Mouse (Mus musculus) intestine, postnatal 0 days (tissue): Measurements from ENCODE around the gene Gm7879. TPM values are rescaled to one million over a fixed set of nuclear protein-coding genes. Genes with fewer than 3 reads are reported as not detected.

Experiments
- ATAC-seq: fragments of 200-750 bp; cut with Nextera tagmentation; 2 replicates; pipeline ENCODE4 v1.8.0; 2017; ENCODE audit warnings: mild to moderate bottlenecking, moderate TSS enrichment, moderate library complexity
- H3K27ac ChIP-seq: fragments of 300-500 bp; sonication (generic); 2 replicates; pipeline ENCODE4 v1.5.1; 2014; ENCODE audit warnings: mild to moderate bottlenecking, low read depth, low read length, moderate library complexity
- H3K27me3 ChIP-seq: fragments of 300-500 bp; sonication (generic); replicated peaks from 2 replicates; pipeline ENCODE4 v1.6.1; 2014; ENCODE audit warnings: low read length, mixed read lengths; ENCODE audit not compliant: control insufficient read depth, insufficient read depth
- H3K36me3 ChIP-seq: fragments of 300-500 bp; sonication (generic); 2 replicates; pipeline ENCODE4 v1.6.1; 2014; ENCODE audit warnings: mild to moderate bottlenecking, moderate library complexity; ENCODE audit not compliant: control insufficient read depth, insufficient read depth
- H3K4me1 ChIP-seq: fragments of 300-500 bp; sonication (generic); replicated peaks from 2 replicates; pipeline ENCODE4 v1.6.1; 2014; ENCODE audit warnings: antibody characterized with exemption, low read length, mixed read lengths; ENCODE audit not compliant: control insufficient read depth, insufficient read depth
- H3K4me2 ChIP-seq: fragments of 300-500 bp; sonication (generic); replicated peaks from 2 replicates; pipeline ENCODE4 v1.6.1; 2014; ENCODE audit warnings: low read depth, mild to moderate bottlenecking, moderate library complexity
- H3K4me3 ChIP-seq: fragments of 300-500 bp; sonication (generic); 2 replicates; pipeline ENCODE4 v1.5.1; 2014; ENCODE audit warnings: low read depth, low read length
- H3K9ac ChIP-seq: fragments of 300-500 bp; sonication (generic); 2 replicates; pipeline ENCODE4 v1.6.1; 2014; ENCODE audit warnings: mild to moderate bottlenecking, low read depth, low read length
- H3K9me3 ChIP-seq: fragments of 300-500 bp; sonication (generic); 2 replicates; pipeline ENCODE4 v1.6.1; 2016; ENCODE audit warnings: mixed run types; ENCODE audit not compliant: control insufficient read depth
- CTCF ChIP-seq: sonication (generic); IDR thresholded peaks from 2 replicates; pipeline ENCODE4 v1.5.1; 2016; ENCODE audit warnings: low read depth, mild to moderate bottlenecking, control low read depth, antibody characterized with exemption, moderate library complexity
- WGBS: fragments of 180-500 bp; shearing (Covaris S2); extraction: QIAGEN DNeasy Blood & Tissue Kit; methylation state at CpG from one replicate; pipeline ENCODE4 v1.1.7; 2014; 5-methylcytosine and 5-hydroxymethylcytosine counted together
- polyA plus RNA-seq: library from polyadenylated mRNA; unstranded; fragments of >200 nt; fragmentation: Nextera tagmentation; extraction: Ambion mirVana; gene quantifications from 2 replicates; pipeline ENCODE4 v1.2.1, GENCODE M21; 2015

Gene Gm7879
- polyA plus RNA-seq, 1 experiment from 2014 or later = 0.47 TPM

- H3K36me3 ChIP-seq = no peaks in the 10 kb centered on the region
- WGBS = 69% methylated on average over 1 of the region's 1 CpGs
- no peaks in the 10 kb centered on the region for H3K27me3 ChIP-seq
- H3K9ac ChIP-seq = no peak overlapping the region
- no peak overlapping the region for H3K4me2 ChIP-seq
- H3K4me1 ChIP-seq = peaks cover 6% of the 10 kb centered on the region; the same call in 1 of the 2 replicates
- no peak for ATAC-seq
- H3K27ac ChIP-seq = no peak overlapping the region
- no peak overlapping the region for H3K4me3 ChIP-seq
- TF ChIP-seq CTCF = no peak
- H3K9me3 ChIP-seq = no peaks in the 10 kb centered on the region
Observed at GRCm38 (mm10) chr5:43872652-43873051, 40.3 kb upstream of the Gm7879 start.

GRCm38 (mm10) chr5:43882034-43882433 is 30.9 kb upstream of the Gm7879 start:
- Histone ChIP-seq H3K9me3 (no peaks in the 10 kb centered on the region), H3K27me3 (no peaks in the 10 kb centered on the region), H3K4me3 (no peak overlapping the region), H3K4me1 (no peaks in the 10 kb centered on the region), H3K9ac (no peak overlapping the region), H3K27ac (no peak overlapping the region), H3K36me3 (no peaks in the 10 kb centered on the region), H3K4me2 (no peak overlapping the region)
- WGBS = 88% methylated on average over 3 of the region's 3 CpGs
- ATAC-seq = no peak
- TF ChIP-seq CTCF = no peak

- H3K27ac ChIP-seq = no peak overlapping the region
- H3K36me3 ChIP-seq = no peaks in the 10 kb centered on the region
- WGBS = 45% methylated on average over 3 of the region's 3 CpGs
- H3K4me2 ChIP-seq = no peak overlapping the region
- TF ChIP-seq CTCF = no peak
- no peak overlapping the region for H3K4me3 ChIP-seq
- H3K27me3 ChIP-seq = no peaks in the 10 kb centered on the region
- H3K4me1 ChIP-seq = no peaks in the 10 kb centered on the region
- H3K9ac ChIP-seq = no peak overlapping the region
- no peaks in the 10 kb centered on the region for H3K9me3 ChIP-seq
- no peak for ATAC-seq
Observed at GRCm38 (mm10) chr5:43885060-43885820, 27.7 kb upstream of the Gm7879 start.

- Histone ChIP-seq H3K4me2 (no peak overlapping the region), H3K27ac (no peak overlapping the region), H3K9ac (no peak overlapping the region), H3K4me1 (no peaks in the 10 kb centered on the region), H3K27me3 (no peaks in the 10 kb centered on the region), H3K9me3 (no peaks in the 10 kb centered on the region), H3K4me3 (no peak overlapping the region), H3K36me3 (no peaks in the 10 kb centered on the region)
- 14% methylated on average over 1 of the region's 1 CpGs for WGBS
- peak; percentile 59 for ATAC-seq
- peak; percentile 76 for TF ChIP-seq CTCF
Observed at GRCm38 (mm10) chr5:43892386-43892785, 20.6 kb upstream of the Gm7879 start.

GRCm38 (mm10) chr5:43894113-43894512 is 18.8 kb upstream of the Gm7879 start:
- Histone ChIP-seq H3K4me3 (no peak overlapping the region), H3K9ac (no peak overlapping the region), H3K27me3 (no peaks in the 10 kb centered on the region), H3K9me3 (no peaks in the 10 kb centered on the region), H3K27ac (no peak overlapping the region), H3K36me3 (no peaks in the 10 kb centered on the region), H3K4me1 (no peaks in the 10 kb centered on the region), H3K4me2 (no peak overlapping the region)
- peak; percentile 51; the same call in 1 of the 2 replicates for ATAC-seq
- TF ChIP-seq CTCF = peak; percentile 81
- WGBS = 51% methylated on average over 2 of the region's 2 CpGs

- Histone ChIP-seq H3K4me2 (no peak overlapping the region), H3K27ac (no peak overlapping the region), H3K9ac (no peak overlapping the region), H3K4me3 (no peak overlapping the region), H3K36me3 (no peaks in the 10 kb centered on the region), H3K9me3 (no peaks in the 10 kb centered on the region), H3K27me3 (no peaks in the 10 kb centered on the region), H3K4me1 (no peaks in the 10 kb centered on the region)
- no peak for ATAC-seq
- no peak for TF ChIP-seq CTCF
- WGBS = 84% methylated on average over 3 of the region's 3 CpGs
Observed at GRCm38 (mm10) chr5:43895931-43896330, 17.0 kb upstream of the Gm7879 start.
